Mouse (Mus musculus) lung, embryonic 16.5 days (tissue): ENCODE measurements around the gene Adcy9. TPM values are rescaled to one million over a fixed set of nuclear protein-coding genes. Genes with fewer than 3 reads are reported as not detected.

ENCODE experiments used
- ATAC-seq: fragments of 200-750 bp; cut with Nextera tagmentation; 2 replicates; pipeline ENCODE4 v1.8.0; 2017; ENCODE audit warnings: low read depth, mild to moderate bottlenecking, moderate library complexity
- H3K27ac ChIP-seq: fragments of 300-500 bp; sonication (generic); 2 replicates; pipeline ENCODE4 v1.5.1; 2014; ENCODE audit warnings: mild to moderate bottlenecking, control low read depth, low read length
- H3K27me3 ChIP-seq: fragments of 300-500 bp; sonication (generic); 2 replicates; pipeline ENCODE4 v1.6.1; 2014; ENCODE audit warnings: low read depth, low read length, mixed read lengths; ENCODE audit not compliant: control insufficient read depth, insufficient read depth
- H3K36me3 ChIP-seq: fragments of 300-500 bp; sonication (generic); 2 replicates; pipeline ENCODE4 v1.6.1; 2014; ENCODE audit warnings: low read length; ENCODE audit not compliant: control insufficient read depth, insufficient read depth
- H3K4me1 ChIP-seq: fragments of 300-500 bp; sonication (generic); replicated peaks from 2 replicates; pipeline ENCODE4 v1.6.1; 2014; ENCODE audit warnings: low read length, mixed read lengths; ENCODE audit not compliant: control insufficient read depth, insufficient read depth
- H3K4me2 ChIP-seq: fragments of 300-500 bp; sonication (generic); 2 replicates; pipeline ENCODE4 v1.6.1; 2014; ENCODE audit warnings: low read depth, low read length, control low read depth
- H3K4me3 ChIP-seq: fragments of 300-500 bp; sonication (generic); 2 replicates; pipeline ENCODE4 v1.5.1; 2014; ENCODE audit warnings: mild to moderate bottlenecking, low read length, control low read depth
- H3K9ac ChIP-seq: fragments of 300-500 bp; sonication (generic); 2 replicates; pipeline ENCODE4 v1.6.1; 2014; ENCODE audit warnings: low read length, control low read depth
- H3K9me3 ChIP-seq: fragments of 300-500 bp; sonication (generic); 2 replicates; pipeline ENCODE4 v1.6.1; 2016; ENCODE audit warnings: low read length; ENCODE audit not compliant: control insufficient read depth
- WGBS: fragments of 180-500 bp; shearing (Covaris S2); extraction: QIAGEN DNeasy Blood & Tissue Kit; methylation state at CpG from one replicate; pipeline ENCODE4 v1.1.7; 2014; 5-methylcytosine and 5-hydroxymethylcytosine counted together
- polyA plus RNA-seq: library from polyadenylated mRNA; unstranded; fragments of >200 nt; fragmentation: Nextera tagmentation; extraction: Ambion mirVana; gene quantifications from 2 replicates; pipeline ENCODE4 v1.2.1, GENCODE M21; 2015

The Adcy9 gene
- polyA plus RNA-seq, 1 experiment from 2014 or later: 1.5 TPM

DNA sequence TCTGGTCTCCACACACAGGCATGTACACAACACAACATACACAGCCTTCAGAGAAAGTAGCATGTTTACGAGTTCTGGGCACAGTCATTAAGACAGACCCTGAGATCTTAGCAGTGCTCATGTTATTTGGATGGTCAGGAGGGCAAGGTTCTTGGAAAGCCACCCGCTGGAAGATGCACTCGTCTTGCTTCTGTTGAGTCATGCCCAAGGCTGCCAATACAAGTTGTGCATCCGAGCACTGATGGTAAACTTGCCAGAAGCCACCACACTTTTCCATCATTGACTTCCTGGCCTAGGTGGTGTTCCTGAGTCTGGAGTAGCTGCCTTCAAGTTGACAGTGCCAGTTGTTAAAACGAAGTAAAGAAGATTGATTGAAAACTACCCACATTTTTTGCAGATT, 3.3 kb upstream of the Adcy9 start:
- peaks cover 3% of the 10 kb centered on the region; the same call in 1 of the 2 replicates for H3K27me3 ChIP-seq
- no peak overlapping the region for H3K4me3 ChIP-seq
- H3K36me3 ChIP-seq: no peaks in the 10 kb centered on the region
- no peak overlapping the region for H3K9ac ChIP-seq
- no peaks in the 10 kb centered on the region for H3K9me3 ChIP-seq
- no peak for ATAC-seq
- H3K27ac ChIP-seq: no peak overlapping the region
- 79% methylated on average over 5 of the region's 5 CpGs for WGBS
- H3K4me1 ChIP-seq: peaks cover 9% of the 10 kb centered on the region
- no peak overlapping the region for H3K4me2 ChIP-seq

DNA sequence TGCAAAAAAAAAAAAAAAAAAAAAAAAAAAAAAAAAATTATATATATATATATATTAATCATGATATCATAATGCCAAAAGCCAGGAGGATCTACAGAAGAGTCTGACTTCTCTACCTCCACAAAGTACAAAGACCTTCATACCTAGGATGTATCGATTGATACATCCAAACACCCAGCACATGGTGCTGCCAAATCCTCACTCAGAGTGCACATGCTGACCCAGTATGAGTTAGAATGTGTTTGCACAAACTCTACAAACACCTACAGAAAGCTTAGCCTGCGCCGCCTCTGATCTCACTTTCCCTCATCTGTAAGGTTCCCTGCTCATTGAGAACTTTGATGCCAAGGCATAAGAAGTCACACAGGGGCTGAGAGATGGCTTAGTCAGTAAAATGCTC, 2.7 kb upstream of the Adcy9 start:
- Histone ChIP-seq H3K27ac (no peak overlapping the region), H3K4me3 (no peak overlapping the region), H3K4me1 (peaks cover 10% of the 10 kb centered on the region), H3K27me3 (peaks cover 3% of the 10 kb centered on the region; the same call in 1 of the 2 replicates), H3K36me3 (no peaks in the 10 kb centered on the region), H3K9ac (no peak overlapping the region), H3K4me2 (no peak overlapping the region), H3K9me3 (no peaks in the 10 kb centered on the region)
- no peak for ATAC-seq
- WGBS: 90% methylated on average over 3 of the region's 3 CpGs

DNA sequence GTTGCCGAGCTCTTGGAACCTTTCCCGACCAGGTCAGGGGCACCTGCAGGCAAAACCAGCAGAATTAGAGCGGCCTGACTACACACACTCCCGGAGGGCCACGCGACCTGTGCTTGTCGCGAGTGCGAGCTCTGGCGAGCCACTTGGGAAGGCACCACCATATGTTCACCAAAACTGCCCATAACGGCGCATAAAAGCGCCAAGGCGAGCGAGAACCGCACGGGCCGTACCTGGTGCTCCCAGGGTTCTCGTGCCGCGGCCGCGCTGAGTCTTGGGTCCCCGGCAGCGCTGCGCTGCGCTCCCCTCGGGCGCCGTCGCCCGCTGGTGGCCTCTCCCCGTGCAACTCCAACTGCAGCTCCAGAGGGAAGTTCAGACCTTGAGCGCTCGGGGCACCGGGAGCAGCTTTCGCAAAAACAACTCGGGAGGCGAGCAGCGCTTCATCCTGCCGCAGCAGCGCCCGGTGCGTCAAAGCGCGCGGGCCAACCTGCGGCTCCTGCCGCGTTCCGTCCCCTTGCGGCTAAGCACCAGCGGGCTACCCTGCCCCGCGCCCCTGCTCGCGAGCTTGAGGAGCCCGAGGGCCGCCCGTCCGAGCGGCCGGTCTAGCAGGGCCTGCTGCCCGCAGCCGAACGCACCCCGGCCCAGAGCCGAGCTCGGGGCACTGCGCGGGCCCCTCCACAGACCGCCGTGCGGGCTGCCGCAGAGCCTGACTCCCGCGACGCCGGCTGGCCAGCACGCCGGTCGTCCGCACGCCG, 576 bp downstream of the Adcy9 start:
- Histone ChIP-seq H3K27ac (peak overlapping the region; percentile 50), H3K36me3 (no peaks in the 10 kb centered on the region), H3K27me3 (peaks cover 3% of the 10 kb centered on the region), H3K9ac (peak overlapping the region; percentile 80), H3K4me1 (peaks cover 22% of the 10 kb centered on the region), H3K4me2 (peak overlapping the region; percentile 97), H3K9me3 (no peaks in the 10 kb centered on the region), H3K4me3 (peak overlapping the region; percentile 82)
- ATAC-seq: peak; percentile 84
- under 1% methylated on average over 85 of the region's 85 CpGs for WGBS

DNA sequence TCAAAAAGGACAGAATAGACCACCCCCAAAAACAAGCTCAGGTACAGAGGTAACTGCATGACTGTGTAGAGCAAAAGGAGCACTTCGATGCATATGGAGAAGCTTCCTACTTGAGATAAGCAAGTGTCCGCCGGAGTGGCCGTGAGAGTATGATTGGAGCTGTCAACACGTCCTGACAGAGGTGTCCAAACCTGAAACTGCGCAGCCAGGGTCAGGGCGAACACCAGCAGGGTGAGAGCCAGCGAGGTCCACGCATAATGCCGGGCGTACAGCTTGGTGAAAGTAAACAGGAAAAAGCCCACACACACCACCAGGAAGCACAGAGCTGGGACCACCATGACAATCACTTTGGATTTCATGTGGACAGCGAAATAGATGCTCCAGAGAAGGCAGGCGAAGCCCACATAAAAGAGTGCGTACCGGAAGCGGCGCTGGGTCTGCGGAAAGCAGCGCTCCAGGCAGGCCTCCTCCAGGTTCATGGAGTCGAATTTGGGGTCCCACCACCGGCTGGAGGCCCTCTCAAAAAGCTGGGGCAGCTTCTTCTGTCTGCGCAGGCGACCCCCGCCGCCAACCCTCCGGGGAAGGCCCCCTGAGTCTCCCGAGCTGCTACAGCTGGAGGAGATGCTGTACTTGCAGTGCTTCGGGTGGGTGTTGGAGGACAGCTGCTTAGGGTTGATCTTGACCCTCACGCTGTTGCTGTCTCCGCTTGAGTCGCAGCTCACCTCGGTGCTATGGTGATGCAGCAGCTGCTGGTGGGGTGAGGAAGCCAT, 1.3 kb downstream of the Adcy9 start:
- Histone ChIP-seq H3K4me2 (peak overlapping the region; percentile 97), H3K4me3 (peak overlapping the region; percentile 82), H3K9me3 (no peaks in the 10 kb centered on the region), H3K27ac (no peak overlapping the region), H3K36me3 (no peaks in the 10 kb centered on the region), H3K4me1 (peaks cover 30% of the 10 kb centered on the region), H3K27me3 (peaks cover 3% of the 10 kb centered on the region), H3K9ac (peak overlapping the region; percentile 80)
- 7% methylated on average over 32 of the region's 32 CpGs for WGBS
- ATAC-seq: peak; percentile 4; the same call in 1 of the 2 replicates

DNA sequence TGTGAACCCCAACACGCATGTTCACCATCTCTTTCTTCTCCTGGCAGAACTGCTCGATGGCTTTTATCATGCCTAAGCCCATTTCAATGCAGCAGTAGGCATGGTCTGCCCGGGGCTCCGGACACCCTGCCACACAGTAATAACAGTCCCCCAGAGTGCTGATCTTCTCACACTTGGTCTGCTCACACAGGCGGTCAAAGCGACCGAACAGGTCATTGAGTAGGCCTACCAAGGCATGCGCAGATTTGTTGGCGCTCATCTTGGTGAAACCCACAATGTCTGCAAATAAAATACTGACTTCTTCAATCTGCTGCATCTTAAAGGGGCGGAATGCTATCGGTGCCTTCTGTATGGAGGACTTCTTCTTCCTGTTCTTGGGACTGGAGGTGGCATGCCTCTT, 2.2 kb downstream of the Adcy9 start:
- H3K27ac ChIP-seq: no peak overlapping the region
- H3K4me1 ChIP-seq: peaks cover 37% of the 10 kb centered on the region
- ATAC-seq: no peak
- no peak overlapping the region for H3K9ac ChIP-seq
- no peak overlapping the region for H3K4me3 ChIP-seq
- no peaks in the 10 kb centered on the region for H3K36me3 ChIP-seq
- H3K9me3 ChIP-seq: no peaks in the 10 kb centered on the region
- no peak overlapping the region for H3K4me2 ChIP-seq
- 89% methylated on average over 11 of the region's 11 CpGs for WGBS
- H3K27me3 ChIP-seq: peaks cover 3% of the 10 kb centered on the region

DNA sequence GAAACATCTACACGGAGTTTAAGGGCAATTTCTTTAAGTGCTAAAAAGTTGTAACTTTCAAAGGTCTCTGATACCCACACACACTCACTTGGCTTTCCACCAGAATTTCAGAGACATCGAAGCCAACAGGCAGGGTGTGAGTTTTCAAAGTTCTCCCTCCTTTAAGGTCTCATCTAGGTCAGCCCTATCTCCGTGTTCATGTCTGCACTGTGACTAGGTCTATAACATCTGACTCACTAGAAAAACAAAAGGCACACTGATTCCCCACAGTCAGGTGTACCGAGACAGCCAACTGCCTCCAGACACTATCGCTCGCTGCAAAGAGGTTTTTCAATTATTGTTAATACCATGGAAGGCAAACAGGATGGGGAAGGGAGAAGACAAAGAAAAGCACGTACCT, 2.8 kb downstream of the Adcy9 start:
- Histone ChIP-seq H3K4me1 (peaks cover 40% of the 10 kb centered on the region), H3K27me3 (peaks cover 3% of the 10 kb centered on the region), H3K4me2 (no peak overlapping the region), H3K9ac (no peak overlapping the region), H3K9me3 (no peaks in the 10 kb centered on the region), H3K27ac (no peak overlapping the region), H3K4me3 (no peak overlapping the region), H3K36me3 (no peaks in the 10 kb centered on the region)
- no peak for ATAC-seq
- 75% methylated on average over 7 of the region's 7 CpGs for WGBS

DNA sequence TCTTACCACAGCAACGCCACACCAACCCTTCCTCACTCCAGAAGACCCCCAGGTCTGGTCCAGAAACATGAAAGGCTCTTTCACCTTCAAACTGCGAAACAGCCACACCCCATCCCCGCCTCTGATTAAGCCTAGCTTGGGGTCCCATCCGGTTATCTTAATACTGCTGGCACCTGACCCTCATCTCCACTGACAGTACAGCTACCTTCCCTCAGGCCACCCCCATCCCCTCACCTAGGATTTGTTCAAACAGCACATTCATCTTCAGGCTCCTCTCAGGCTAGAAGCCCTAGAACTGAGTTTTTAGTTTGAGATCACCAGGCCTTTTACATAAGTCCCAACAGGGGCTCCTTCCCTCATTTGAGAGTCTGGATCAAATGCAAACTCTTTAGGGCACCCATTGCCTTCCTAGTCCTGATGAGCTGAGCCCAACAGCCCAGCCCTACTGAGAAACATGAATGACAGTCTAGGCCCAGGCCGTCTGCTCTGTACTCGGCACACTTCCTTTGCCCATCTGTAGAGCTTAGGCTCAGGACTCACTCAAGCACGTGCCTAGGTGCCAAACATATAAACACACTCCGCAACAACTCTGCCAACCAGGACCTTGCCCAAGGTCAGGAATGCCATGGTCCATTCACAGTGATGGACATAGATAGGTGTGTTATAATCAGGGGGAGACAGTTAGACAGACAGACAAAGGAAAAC, 5.3 kb downstream of the Adcy9 start:
- no peak for ATAC-seq
- 74% methylated on average over 8 of the region's 8 CpGs for WGBS
- Histone ChIP-seq H3K9me3 (no peaks in the 10 kb centered on the region), H3K27ac (no peak overlapping the region), H3K4me1 (peaks cover 35% of the 10 kb centered on the region), H3K27me3 (peaks cover 3% of the 10 kb centered on the region), H3K4me2 (no peak overlapping the region), H3K36me3 (no peaks in the 10 kb centered on the region), H3K4me3 (no peak overlapping the region), H3K9ac (no peak overlapping the region)

DNA sequence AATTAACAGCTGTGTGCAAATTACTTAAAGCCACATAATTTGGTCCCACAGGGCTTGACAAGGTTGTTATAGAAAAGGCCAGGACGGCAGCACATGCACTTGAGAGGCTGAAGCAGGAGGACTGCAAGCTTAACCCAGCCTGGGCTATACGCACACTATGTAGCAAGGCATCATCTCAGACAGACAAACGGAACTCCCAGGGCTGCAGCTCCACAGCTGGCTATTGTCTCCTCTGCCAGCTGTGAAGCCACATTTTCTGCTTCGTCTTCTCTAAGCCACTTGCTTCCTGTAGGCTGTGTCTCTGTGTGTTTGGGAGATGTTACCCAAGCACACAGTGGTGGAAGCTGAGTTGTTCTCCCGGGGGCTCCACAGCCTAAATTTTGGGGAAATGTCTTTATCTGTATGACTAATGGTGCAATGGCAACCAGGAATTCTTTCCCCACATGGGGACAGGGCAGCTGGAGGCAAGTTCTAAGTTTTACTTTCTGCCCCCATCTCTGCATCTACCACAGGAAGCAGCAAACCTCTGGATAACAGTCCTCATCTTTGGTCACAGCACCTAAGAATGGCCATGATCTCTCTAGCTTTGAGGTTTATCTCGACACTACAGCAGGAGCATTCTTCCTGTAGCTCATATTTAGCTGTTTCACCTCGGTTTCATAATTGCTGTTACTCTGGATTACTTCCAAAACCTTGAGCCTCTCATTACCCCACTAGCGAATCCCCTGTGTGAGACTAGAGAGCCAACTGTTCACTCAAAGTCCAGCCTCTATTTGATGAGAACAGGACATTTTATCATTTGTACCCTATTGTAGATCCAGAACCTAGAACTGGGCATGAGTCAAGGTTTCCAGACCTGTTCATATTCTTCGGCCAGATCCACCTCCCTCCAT, 6.1 kb downstream of the Adcy9 start:
- WGBS: 55% methylated on average over 9 of the region's 9 CpGs
- Histone ChIP-seq H3K36me3 (no peaks in the 10 kb centered on the region), H3K9me3 (no peaks in the 10 kb centered on the region), H3K4me3 (no peak overlapping the region), H3K27ac (no peak overlapping the region; the same call in 1 of the 2 replicates), H3K9ac (no peak overlapping the region), H3K4me2 (no peak overlapping the region), H3K27me3 (peaks cover 3% of the 10 kb centered on the region), H3K4me1 (peaks cover 33% of the 10 kb centered on the region)
- no peak for ATAC-seq
